Mouse (Mus musculus) forebrain, embryonic 16.5 days (tissue): Measurements from ENCODE around the gene Mettl1. TPM values are rescaled to one million over a fixed set of nuclear protein-coding genes. Genes with fewer than 3 reads are reported as not detected.

Experiments used
- ATAC-seq: fragments of 200-750 bp; cut with Nextera tagmentation; 2 replicates; pipeline ENCODE4 v1.8.0; 2017; ENCODE audit warnings: mild to moderate bottlenecking, moderate library complexity
- H3K27ac ChIP-seq: fragments of 300-500 bp; sonication (generic); 2 replicates; pipeline ENCODE4 v1.5.1; 2014; ENCODE audit warnings: low read length, control low read depth
- H3K27me3 ChIP-seq: fragments of 300-500 bp; sonication (generic); replicated peaks from 2 replicates; pipeline ENCODE4 v1.6.1; 2014; ENCODE audit warnings: low read length; ENCODE audit not compliant: control insufficient read depth, insufficient read depth
- H3K36me3 ChIP-seq: fragments of 300-500 bp; sonication (generic); 2 replicates; pipeline ENCODE4 v1.6.1; 2014; ENCODE audit not compliant: control insufficient read depth, insufficient read depth
- H3K4me1 ChIP-seq: fragments of 300-500 bp; sonication (generic); replicated peaks from 2 replicates; pipeline ENCODE4 v1.6.1; 2014; ENCODE audit warnings: low read length; ENCODE audit not compliant: control insufficient read depth, insufficient read depth
- H3K4me2 ChIP-seq: fragments of 300-500 bp; sonication (generic); 2 replicates; pipeline ENCODE4 v1.6.1; 2014; ENCODE audit warnings: mild to moderate bottlenecking, low read length, control low read depth
- H3K4me3 ChIP-seq: fragments of 300-500 bp; sonication (generic); replicated peaks from 2 replicates; pipeline ENCODE4 v1.5.1; 2014; ENCODE audit warnings: mild to moderate bottlenecking, low read length, control low read depth
- H3K9ac ChIP-seq: fragments of 300-500 bp; sonication (generic); replicated peaks from 2 replicates; pipeline ENCODE4 v1.6.1; 2014; ENCODE audit warnings: low read depth, low read length, control low read depth
- H3K9me3 ChIP-seq: fragments of 300-500 bp; sonication (generic); 2 replicates; pipeline ENCODE4 v1.6.1; 2016; ENCODE audit warnings: low read length; ENCODE audit not compliant: control insufficient read depth
- WGBS: fragments of 180-500 bp; shearing (Covaris S2); extraction: QIAGEN DNeasy Blood & Tissue Kit; methylation state at CpG from one replicate; pipeline ENCODE4 v1.1.7; 2014; 5-methylcytosine and 5-hydroxymethylcytosine counted together
- polyA plus RNA-seq: library from polyadenylated mRNA; unstranded; fragments of >200 nt; fragmentation: Nextera tagmentation; extraction: Ambion mirVana; gene quantifications from 2 replicates; pipeline ENCODE4 v1.2.1, GENCODE M21; 2015

Mettl1 gene
- polyA plus RNA-seq, 1 experiment from 2014 or later = 23.0 TPM

- no peaks in the 10 kb centered on the region for H3K36me3 ChIP-seq
- H3K4me1 ChIP-seq = peaks cover 39% of the 10 kb centered on the region
- ATAC-seq = peak; percentile 54
- H3K27ac ChIP-seq = peak overlapping the region; percentile 75
- H3K4me3 ChIP-seq = peak overlapping the region; percentile 79
- peak overlapping the region; percentile 50 for H3K9ac ChIP-seq
- peaks cover 11% of the 10 kb centered on the region for H3K27me3 ChIP-seq
- H3K9me3 ChIP-seq = no peaks in the 10 kb centered on the region
- 1% methylated on average over 12 of the region's 12 CpGs for WGBS
- peak overlapping the region; percentile 88 for H3K4me2 ChIP-seq
Measured at GRCm38 (mm10) chr10:127078001-127078676, 36.9 kb downstream of the Mettl1 start.

DNA sequence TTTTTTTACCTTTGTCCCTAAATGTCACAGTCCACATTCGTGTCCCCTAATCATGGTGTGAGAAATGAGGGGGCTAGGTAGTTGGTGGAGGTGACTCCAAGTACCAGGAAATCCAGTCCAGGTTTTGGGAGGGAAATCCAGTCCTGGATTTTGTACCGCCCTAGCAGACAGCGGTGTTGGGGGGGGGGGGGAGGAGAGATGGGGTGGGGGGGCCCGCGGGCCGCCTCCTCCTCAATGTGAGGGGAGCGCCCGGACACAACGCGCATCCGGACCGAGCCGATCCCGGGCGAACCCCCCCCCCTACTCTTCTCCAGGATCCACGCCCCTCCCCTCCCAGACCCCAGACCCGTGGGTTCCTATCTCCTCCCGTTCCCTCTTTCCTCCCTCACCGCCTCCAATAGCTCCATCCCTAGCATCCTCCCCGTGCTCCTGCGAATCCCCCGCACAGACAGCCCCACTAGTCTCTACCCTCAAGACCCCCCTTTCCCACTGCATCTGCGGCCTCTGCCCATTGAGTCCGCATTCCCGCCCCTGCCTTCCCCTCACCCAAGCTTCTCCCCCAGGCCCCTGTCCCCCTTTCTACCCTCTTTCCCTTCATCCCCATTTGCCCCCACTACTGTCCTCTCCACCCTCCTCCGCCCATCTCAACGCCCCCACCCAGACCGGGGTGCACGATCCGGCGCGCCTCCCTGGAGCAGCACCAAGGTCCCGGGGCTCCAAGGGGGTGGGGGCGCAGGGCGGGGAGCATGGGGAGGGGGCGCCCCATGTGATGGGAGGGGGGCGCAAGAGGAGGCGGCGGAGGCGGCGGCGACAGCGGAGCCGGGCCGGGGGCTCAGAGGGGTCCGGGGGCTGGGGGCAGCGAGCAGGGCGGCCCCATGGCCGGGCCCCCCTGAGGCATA lies 37.7 kb downstream of the Mettl1 start:
- under 1% methylated on average over 30 of the region's 49 CpGs for WGBS
- peak; percentile 73 for ATAC-seq
- Histone ChIP-seq H3K36me3 (no peaks in the 10 kb centered on the region), H3K4me2 (peak overlapping the region; percentile 88), H3K4me1 (peaks cover 39% of the 10 kb centered on the region), H3K27me3 (peaks cover 11% of the 10 kb centered on the region), H3K9ac (peak overlapping the region; percentile 83), H3K4me3 (peak overlapping the region; percentile 79), H3K27ac (peak overlapping the region; percentile 79), H3K9me3 (no peaks in the 10 kb centered on the region)

DNA sequence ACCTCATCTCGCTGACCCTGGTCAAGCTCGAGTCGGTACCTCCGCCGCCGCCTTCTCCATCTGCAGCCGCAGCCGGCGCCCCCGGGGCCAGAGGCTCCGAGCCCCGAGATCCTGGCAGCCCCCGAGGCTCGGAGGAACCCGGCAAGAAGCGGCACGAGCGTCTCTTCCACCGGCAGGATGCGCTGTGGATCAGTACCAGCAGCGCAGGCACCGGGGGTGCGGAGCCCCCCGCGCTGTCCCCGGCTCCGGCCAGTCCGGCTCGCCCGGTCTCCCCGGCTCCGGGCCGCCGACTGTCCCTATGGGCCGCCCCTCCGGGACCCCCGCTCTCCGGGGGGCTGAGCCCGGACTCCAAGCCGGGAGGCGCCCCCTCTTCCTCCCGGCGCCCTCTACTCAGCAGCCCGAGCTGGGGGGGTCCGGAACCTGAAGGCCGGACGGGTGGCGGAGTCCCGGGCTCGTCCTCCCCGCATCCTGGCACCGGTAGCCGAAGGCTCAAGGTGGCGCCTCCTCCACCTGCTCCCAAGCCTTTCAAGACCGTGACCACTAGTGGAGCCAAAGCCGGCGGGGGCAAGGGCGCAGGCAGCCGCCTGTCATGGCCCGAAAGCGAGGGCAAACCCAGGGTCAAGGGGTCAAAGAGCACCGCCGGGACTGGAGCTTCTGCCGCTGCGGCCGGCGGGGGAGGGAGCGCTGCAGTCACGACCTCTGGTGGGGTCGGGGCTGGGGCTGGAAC lies 38.6 kb downstream of the Mettl1 start:
- WGBS = under 1% methylated on average over 60 of the region's 70 CpGs
- peaks cover 11% of the 10 kb centered on the region for H3K27me3 ChIP-seq

DNA sequence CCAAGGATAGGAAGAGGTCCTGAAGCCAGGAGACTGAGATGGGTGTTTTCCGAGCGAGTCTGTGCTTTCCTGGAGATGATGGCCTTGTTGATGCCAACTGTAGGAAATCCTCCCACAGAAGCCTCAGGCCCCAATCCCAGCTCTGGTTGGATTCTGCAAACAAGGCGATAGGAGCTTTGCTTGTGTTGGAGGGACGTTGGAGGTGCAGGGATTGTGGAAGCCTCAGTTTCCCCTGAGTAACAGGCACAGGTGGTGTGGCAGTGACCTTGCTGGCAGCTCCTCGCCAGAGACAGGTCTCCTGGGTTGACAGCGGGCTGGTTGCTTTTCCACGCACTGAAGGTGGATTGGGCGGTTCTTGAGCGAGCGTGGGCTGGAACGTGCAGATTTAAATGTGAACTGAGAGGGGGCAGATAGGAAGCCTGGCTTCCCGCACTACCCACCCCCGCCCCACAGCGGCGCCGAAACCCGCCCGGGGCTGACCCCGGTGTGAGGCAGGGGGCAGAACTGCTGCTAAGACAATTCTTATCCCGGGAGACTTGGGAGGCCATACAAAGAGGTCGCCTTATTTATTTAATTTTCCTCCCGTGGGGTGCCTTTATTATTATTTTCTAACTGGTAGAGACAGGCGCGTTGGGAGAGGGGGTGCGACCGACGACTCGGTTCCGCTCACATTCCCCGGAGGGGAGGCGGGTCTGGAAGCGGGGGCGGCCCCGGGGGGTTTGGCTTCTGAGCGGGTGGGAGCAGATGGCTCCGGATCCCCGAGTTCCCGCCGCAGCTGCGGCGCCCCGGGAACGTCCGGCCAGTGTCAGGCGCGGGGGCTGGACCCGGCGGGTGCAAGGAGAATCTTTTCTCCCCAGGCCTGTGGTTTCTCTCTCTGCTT lies 39.9 kb downstream of the Mettl1 start:
- Histone ChIP-seq H3K9me3 (no peaks in the 10 kb centered on the region), H3K27ac (no peak overlapping the region; the same call in 1 of the 2 replicates), H3K36me3 (no peaks in the 10 kb centered on the region), H3K27me3 (peaks cover 11% of the 10 kb centered on the region), H3K4me2 (peak overlapping the region; percentile 88), H3K4me3 (peak overlapping the region; percentile 79), H3K4me1 (peaks cover 39% of the 10 kb centered on the region), H3K9ac (peak overlapping the region; percentile 83)
- no peak for ATAC-seq
- WGBS = 2% methylated on average over 48 of the region's 48 CpGs

More for the DNA sequence above, 38.6 kb downstream of the Mettl1 start:
- H3K27ac ChIP-seq = peak overlapping the region; percentile 79
- H3K9me3 ChIP-seq = no peaks in the 10 kb centered on the region
- H3K9ac ChIP-seq = peak overlapping the region; percentile 83
- H3K4me3 ChIP-seq = peak overlapping the region; percentile 79
- no peaks in the 10 kb centered on the region for H3K36me3 ChIP-seq
- peak overlapping the region; percentile 88 for H3K4me2 ChIP-seq
- peaks cover 39% of the 10 kb centered on the region for H3K4me1 ChIP-seq
- ATAC-seq = peak; percentile 21; the same call in 1 of the 2 replicates

GRCm38 (mm10) chr10:127081996-127082620 lies 40.9 kb downstream of the Mettl1 start:
- Histone ChIP-seq H3K27me3 (peaks cover 11% of the 10 kb centered on the region), H3K4me3 (peak overlapping the region; percentile 79), H3K4me2 (peak overlapping the region; percentile 88), H3K36me3 (no peaks in the 10 kb centered on the region), H3K9ac (peak overlapping the region; percentile 83; the same call in 1 of the 2 replicates), H3K27ac (no peak overlapping the region), H3K4me1 (peaks cover 39% of the 10 kb centered on the region), H3K9me3 (no peaks in the 10 kb centered on the region)
- 0 out of 2 replicates have a peak, but pooled peaks have one; percentile 14 for ATAC-seq
- 29% methylated on average over 8 of the region's 8 CpGs for WGBS

DNA sequence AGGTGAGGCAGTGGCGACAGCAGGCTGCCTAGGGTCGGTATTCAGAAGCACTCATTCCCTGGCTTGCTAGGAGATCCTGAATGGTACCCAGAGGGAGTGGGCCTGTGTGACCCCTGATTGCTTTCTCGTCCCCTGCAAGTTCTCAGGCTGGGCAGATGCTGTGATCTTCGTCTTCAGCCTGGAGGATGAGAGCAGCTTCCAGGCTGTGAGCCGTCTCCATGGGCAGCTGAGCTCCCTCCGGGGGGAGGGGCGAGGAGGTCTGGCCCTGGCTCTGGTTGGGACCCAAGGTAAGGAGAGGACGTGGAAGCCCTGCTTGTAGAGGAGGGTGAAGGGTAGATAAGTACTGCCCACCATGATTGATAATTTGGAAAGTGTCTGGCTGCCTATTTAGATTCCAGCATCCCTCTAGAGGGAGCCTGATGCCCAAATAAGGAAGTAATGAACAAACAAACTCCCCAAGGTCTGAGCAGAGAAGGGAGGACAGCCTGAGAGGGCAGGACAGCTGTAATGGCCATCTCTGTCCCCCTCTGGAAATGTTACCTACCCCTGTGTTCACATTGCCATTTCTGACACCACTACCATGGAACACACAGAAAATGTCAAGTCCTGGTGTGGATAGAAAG lies 42.2 kb downstream of the Mettl1 start:
- no peak for ATAC-seq
- Histone ChIP-seq H3K36me3 (peaks cover 4% of the 10 kb centered on the region; the same call in 1 of the 2 replicates), H3K27ac (no peak overlapping the region), H3K4me2 (no peak overlapping the region), H3K27me3 (peaks cover 14% of the 10 kb centered on the region), H3K9me3 (no peaks in the 10 kb centered on the region), H3K9ac (no peak overlapping the region), H3K4me3 (no peak overlapping the region), H3K4me1 (peaks cover 29% of the 10 kb centered on the region)
- WGBS = 37% methylated on average over 8 of the region's 8 CpGs

DNA sequence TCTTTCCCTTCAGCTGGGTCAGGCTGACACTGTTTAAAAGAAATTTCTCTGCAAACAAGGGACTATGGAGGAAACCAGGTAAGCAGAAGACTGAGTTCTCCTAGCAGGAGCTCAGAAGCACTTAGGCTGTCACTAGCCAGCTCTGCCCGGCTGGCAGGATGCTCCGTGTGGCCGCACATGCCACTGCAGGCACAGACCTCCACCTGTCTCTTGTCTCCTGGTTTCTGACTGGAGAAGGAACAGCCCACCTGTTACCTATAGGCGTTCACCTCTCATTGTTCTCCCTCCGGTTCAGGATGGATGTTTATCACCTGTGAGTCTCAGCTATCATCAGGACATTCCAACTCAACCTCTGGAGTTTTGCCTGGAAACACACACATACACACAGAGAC lies 42.7 kb downstream of the Mettl1 start:
- peaks cover 4% of the 10 kb centered on the region; the same call in 1 of the 2 replicates for H3K36me3 ChIP-seq
- H3K9me3 ChIP-seq = no peaks in the 10 kb centered on the region
- H3K4me1 ChIP-seq = peaks cover 26% of the 10 kb centered on the region
- no peak overlapping the region for H3K4me3 ChIP-seq
- 58% methylated on average over 5 of the region's 5 CpGs for WGBS
- H3K4me2 ChIP-seq = no peak overlapping the region
- no peak overlapping the region for H3K9ac ChIP-seq
- H3K27me3 ChIP-seq = peaks cover 15% of the 10 kb centered on the region
- no peak for ATAC-seq
- H3K27ac ChIP-seq = no peak overlapping the region

DNA sequence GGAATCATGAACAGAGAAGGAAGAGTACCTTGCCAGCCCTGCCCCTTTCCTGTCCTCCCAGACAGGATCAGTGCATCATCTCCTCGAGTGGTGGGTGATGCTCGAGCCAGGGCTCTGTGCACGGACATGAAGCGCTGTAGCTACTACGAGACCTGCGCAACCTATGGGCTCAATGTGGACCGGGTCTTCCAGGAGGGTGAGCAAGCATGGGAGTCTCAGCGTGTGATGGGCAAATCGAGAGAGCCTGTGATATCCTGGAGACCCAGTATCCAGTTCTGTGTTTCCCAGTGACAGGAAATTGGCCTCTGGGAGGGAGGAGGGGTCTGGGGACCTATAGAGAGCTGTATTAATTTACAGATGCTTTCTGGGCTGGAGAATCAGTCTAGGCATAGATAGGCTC lies 43.8 kb downstream of the Mettl1 start:
- H3K36me3 ChIP-seq = peaks cover 4% of the 10 kb centered on the region; the same call in 1 of the 2 replicates
- H3K9ac ChIP-seq = no peak overlapping the region
- no peak for ATAC-seq
- WGBS = 85% methylated on average over 9 of the region's 9 CpGs
- peaks cover 26% of the 10 kb centered on the region for H3K27me3 ChIP-seq
- H3K9me3 ChIP-seq = no peaks in the 10 kb centered on the region
- H3K4me3 ChIP-seq = no peak overlapping the region
- no peak overlapping the region for H3K27ac ChIP-seq
- peaks cover 24% of the 10 kb centered on the region for H3K4me1 ChIP-seq
- no peak overlapping the region for H3K4me2 ChIP-seq
